Mouse (Mus musculus) lung, adult 2 months (tissue): ENCODE data around the gene Pspn.

Source experiments
- CTCF ChIP-seq: fragments of 200-500 bp; IDR thresholded peaks from 2 replicates; pipeline ENCODE4 v1.5.1; 2011; ENCODE audit warnings: mild to moderate bottlenecking, low read length, control low read depth; ENCODE audit not compliant: insufficient read depth
- POLR2A ChIP-seq: fragments of 200-500 bp; IDR thresholded peaks from 2 replicates; pipeline ENCODE4 v1.6.1; 2011; ENCODE audit warnings: low read depth, mild to moderate bottlenecking, control low read depth, low read length, borderline replicate concordance; ENCODE audit errors: extremely low read depth

DNA sequence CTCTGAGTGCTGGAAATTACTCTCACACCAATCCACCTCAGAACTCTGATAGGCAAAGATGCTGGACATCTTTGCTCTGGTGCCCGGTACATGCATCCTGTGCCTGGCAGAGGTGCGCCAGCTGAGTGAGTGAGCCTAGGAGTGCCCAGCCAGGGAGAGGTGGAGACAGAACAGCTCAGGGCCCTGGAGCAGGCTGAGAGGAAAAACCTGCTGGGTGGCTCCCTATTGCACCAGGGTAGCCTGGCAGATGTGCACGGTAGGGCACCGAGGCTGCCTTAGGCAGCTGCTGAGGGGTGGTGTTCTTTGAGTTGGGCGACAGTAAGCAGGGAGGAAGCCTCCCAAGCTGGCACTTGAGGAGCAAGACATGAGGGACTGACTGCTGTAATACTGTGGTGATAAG lies 17.8 kb downstream of the Pspn start, which contains the start of gene Acer1:
- TF ChIP-seq POLR2A (no peak), CTCF (no peak)
